Mouse (Mus musculus): Measurements from ENCODE around the gene Il10rb.

The Il10rb gene

DNA sequence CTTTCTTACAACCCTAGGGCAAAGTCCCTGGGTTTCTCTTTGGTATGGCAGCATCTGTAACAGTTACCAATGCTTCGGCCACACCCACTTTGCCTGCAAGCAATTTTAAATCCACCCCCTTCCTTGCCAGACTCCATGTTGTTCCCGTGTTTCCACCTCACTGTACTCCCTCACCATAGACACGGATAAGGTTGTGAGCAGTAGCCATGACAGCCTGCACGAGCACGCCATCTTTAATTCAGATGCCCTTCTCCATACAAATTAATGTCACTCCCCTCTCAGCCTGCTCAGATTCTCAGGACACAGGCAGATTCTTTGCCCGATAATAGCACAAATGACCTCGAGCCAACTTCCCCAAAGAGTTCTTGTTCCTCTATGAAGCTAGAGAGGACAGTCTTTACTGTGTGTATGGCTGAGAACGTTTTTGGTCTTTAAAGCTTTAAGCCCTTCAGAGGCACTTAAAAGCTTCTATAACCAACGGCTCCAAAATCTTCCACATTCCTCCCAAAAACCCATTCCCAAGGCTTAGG lies 23.6 kb upstream of the Il10rb start:
- DNase-seq (ENCODE audit: extremely low spot score): no peak

GRCm38 (mm10) chr16:91384221-91384620 lies 21.7 kb upstream of the Il10rb start:
- DNase-seq (ENCODE audit: extremely low spot score): no peak

- DNase-seq (ENCODE audit: extremely low spot score): no peak
Measured at GRCm38 (mm10) chr16:91385621-91386020, 20.3 kb upstream of the Il10rb start.

- no peak for DNase-seq (ENCODE audit: extremely low spot score)
Measured at GRCm38 (mm10) chr16:91386419-91387120, 19.4 kb upstream of the Il10rb start.

- no peak for DNase-seq (ENCODE audit: extremely low spot score)
Measured at GRCm38 (mm10) chr16:91387121-91387486, 18.9 kb upstream of the Il10rb start.

- no peak for DNase-seq (ENCODE audit: extremely low spot score)
Measured at GRCm38 (mm10) chr16:91390100-91390499, 15.9 kb upstream of the Il10rb start.

DNA sequence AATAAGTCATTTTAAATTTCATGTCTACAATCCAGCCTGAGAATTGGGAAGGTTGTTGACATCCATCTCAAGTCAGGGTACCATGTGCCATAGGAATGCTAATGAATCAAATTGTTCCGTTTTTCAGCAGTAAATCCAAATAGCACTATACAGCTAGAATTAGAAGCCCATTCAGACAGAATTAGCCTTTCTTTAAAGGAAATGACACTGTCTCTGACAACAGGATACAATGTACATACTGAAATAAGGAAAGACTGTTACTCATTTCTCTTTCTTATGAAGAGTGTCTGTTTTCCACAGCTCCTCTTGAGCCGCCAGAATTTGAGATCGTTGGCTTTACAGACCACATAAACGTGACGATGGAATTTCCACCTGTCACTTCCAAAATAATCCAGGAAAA lies 14.5 kb upstream of the Il10rb start, which contains the start of gene Gm21970:
Gene Gm21970, plus strand, starts transcription at position 301 of the 400 bp plus-strand sequence.
- no peak for DNase-seq (ENCODE audit: extremely low spot score)

GRCm38 (mm10) chr16:91394826-91395410 lies 11.0 kb upstream of the Il10rb start:
- DNase-seq (ENCODE audit: extremely low spot score): no peak

DNA sequence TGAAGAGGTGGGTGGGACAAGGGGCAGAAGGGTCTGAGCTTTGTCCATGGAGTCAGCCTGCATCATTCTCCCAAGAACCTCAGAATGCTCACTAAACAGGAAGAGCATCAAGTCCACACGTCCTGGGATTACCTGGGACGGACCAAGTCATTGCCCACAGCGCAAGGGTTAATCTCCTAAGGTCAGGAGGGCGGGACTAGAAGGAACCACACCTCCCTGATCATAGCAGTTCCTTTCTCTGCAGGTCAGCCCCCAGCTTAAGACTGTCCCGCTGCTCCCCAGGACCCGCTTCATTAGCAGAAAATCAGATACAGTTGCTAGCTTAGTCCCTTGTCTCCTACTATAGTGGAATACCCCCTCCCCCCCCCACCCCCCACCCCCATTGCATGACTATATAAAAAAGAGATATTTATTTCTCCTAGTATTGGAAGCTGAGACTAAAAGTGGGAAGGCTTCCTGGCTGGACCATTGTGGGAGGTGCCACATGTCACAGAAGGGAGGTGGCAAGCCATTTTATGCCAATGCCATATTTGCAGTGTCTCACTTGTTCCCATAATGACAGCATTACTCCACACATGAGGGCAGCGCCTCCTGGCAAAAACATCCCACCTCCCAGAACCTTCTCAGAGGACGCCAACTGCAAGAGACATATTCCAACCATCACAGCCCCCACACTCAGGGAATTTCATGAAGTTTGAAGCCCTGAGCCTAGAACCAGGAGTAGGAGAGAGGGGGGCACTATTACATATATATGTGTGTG lies 10.2 kb upstream of the Il10rb start:
- no peak for DNase-seq (ENCODE audit: extremely low spot score)

- no peak for DNase-seq (ENCODE audit: extremely low spot score)
Measured at GRCm38 (mm10) chr16:91396844-91397537, 9.0 kb upstream of the Il10rb start.

GRCm38 (mm10) chr16:91398030-91398429 lies 7.9 kb upstream of the Il10rb start:
- DNase-seq (ENCODE audit: extremely low spot score): no peak

DNA sequence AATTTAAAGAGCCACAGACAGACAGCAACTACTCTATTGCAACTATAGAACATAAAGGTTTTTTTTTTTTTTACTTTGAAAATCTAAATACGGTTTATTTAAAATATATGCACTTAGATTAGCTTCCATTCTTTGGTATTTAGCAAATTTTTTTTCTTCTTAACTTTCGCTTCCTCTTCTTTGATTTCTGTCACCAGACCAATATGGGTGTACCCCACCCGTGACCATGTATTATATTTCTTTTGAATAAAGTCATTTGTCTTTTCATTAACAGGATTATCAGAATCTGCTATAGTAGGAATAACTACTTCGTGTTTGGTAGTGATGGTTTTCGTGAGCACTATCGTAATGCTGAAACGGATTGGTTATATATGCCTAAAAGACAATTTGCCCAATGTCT lies 7.0 kb upstream of the Il10rb start:
- DNase-seq (ENCODE audit: extremely low spot score): no peak

GRCm38 (mm10) chr16:91401569-91402165 lies 4.3 kb upstream of the Il10rb start:
- DNase-seq (ENCODE audit: extremely low spot score): no peak

GRCm38 (mm10) chr16:91403784-91404183 lies 2.2 kb upstream of the Il10rb start:
- DNase-seq (ENCODE audit: extremely low spot score): no peak

DNA sequence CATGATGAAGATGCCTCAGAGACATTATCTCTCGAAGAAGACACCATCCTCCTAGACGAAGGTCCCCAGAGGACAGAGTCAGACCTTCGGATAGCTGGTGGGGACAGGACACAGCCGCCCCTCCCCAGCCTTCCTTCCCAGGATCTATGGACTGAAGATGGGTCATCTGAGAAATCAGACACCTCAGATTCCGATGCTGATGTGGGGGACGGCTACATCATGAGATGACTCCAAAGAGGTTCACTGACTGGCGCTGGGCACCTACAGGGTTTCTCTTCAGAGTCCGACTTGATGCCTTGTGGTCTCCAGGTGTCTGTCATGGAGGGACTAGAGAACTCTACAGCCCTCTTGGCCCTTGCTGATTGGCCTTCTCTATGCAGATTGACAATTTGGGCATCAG lies 1.8 kb upstream of the Il10rb start:
- no peak for DNase-seq (ENCODE audit: extremely low spot score)

GRCm38 (mm10) chr16:91404828-91405577 lies 961 bp upstream of the Il10rb start:
- no peak for DNase-seq (ENCODE audit: extremely low spot score)

- DNase-seq (ENCODE audit: extremely low spot score): peak; percentile 29
Measured at GRCm38 (mm10) chr16:91406585-91407220, 739 bp downstream of the Il10rb start.

GRCm38 (mm10) chr16:91413102-91413844 lies 7.3 kb downstream of the Il10rb start:
- DNase-seq (ENCODE audit: extremely low spot score): peak; percentile 33

- no peak for DNase-seq (ENCODE audit: extremely low spot score)
Measured at GRCm38 (mm10) chr16:91415391-91416189, 9.6 kb downstream of the Il10rb start.
